Mouse (Mus musculus) heart, postnatal 0 days (tissue): ENCODE data around the gene En2.

Experiments used
- CTCF ChIP-seq: IDR thresholded peaks from 2 replicates; pipeline ENCODE4 v1.5.1; 2016; ENCODE audit warnings: antibody characterized with exemption, control low read depth, low read depth
- EP300 ChIP-seq: IDR thresholded peaks from 2 replicates; pipeline ENCODE4 v1.6.1; 2016; ENCODE audit warnings: antibody characterized with exemption, low read depth

DNA sequence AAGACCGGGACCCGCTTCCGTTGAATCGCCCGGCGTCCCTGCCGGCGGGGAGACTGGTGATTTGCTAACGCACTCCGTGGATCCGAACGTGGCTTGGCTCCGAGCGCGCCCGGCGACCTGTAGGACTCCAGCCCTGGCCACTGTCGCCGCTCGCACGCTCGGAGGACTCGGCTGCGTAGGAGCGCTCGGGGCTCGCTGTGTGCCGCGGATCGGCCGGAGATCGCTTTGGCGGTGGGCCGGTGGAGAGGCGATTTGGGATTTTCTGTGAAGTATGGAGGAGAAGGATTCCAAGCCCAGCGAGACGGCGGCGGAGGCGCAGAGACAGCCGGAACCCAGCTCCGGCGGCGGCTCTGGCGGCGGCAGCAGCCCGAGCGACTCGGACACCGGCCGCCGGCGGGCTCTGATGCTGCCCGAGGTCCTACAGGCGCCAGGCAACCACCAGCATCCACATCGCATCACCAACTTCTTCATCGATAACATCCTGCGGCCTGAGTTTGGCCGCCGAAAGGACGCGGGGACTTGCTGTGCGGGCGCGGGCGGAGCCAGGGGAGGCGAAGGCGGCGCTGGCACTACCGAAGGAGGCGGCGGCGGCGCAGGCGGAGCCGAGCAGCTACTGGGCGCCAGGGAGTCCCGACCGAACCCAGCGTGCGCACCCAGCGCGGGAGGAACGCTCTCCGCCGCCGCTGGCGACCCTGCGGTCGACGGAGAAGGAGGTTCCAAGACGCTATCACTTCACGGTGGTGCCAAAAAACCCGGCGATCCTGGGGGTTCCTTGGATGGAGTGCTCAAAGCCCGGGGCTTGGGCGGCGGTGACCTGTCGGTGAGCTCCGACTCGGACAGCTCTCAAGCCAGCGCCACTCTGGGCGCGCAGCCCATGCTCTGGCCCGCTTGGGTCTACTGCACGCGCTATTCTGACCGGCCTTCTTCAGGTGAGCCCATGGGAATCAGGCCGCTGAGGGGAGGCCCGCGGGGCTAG lies 1.1 kb downstream of the En2 start:
- TF ChIP-seq CTCF (no peak), EP300 (no peak)
